Mouse (Mus musculus): ENCODE measurements around the gene Gli2. TPM values are rescaled to one million over a fixed set of nuclear protein-coding genes. Genes with fewer than 3 reads are reported as not detected.

Gene Gli2
- total RNA-seq, 1 experiment from 2014 or later = 0.29 TPM

GRCm38 (mm10) chr1:119052631-119053177 is 715 bp downstream of the Gli2 start:
- no peak for ATAC-seq (replicated peaks; ENCODE audit: insufficient number of reproducible peaks, low FRiP score, low TSS enrichment, poor library complexity, severe bottlenecking)

GRCm38 (mm10) chr1:119051938-119052551 is 1.4 kb downstream of the Gli2 start:
- no peak for ATAC-seq (replicated peaks; ENCODE audit: insufficient number of reproducible peaks, low FRiP score, low TSS enrichment, poor library complexity, severe bottlenecking)

DNA sequence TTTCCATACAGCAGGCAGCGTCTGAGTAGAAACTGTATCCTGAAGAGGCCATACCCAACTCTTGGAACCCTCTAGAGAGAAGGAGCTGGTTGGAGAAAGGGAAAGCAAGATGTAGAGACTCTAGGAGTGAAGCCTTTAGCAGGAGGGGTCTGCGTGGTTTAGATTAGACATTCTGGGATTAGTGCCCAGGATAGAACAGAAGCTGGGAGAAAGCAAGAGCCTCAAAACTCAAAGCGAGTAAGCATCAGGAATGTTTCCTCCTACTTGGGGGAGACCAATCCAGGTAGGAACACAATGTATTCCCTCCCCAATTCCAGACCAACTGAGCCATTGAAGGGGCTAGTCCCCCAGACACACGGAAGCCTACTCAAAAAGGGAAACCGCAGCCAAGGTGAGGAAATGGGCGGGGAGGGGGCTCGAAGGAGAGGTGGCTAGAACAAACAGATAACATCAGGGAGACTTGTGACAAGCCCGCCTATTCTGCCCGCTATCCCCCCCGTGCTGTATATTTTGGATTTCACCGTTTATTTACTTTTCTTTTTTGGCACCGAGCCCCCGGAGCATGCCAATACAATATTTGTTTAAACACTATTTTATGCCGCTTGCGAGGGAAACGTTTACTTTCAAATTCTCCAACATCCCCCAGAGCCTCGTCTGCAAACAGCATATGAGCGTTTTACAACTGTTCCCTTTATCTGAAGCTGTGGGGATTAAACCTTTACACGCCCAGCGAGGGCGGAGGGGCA is 2.1 kb downstream of the Gli2 start:
- ATAC-seq (replicated peaks; ENCODE audit: insufficient number of reproducible peaks, low FRiP score, low TSS enrichment, poor library complexity, severe bottlenecking) = no peak

- no peak for ATAC-seq (replicated peaks; ENCODE audit: insufficient number of reproducible peaks, low FRiP score, low TSS enrichment, poor library complexity, severe bottlenecking)
These were observed 3.4 kb downstream of the Gli2 start for GRCm38 (mm10) chr1:119049812-119050615.

- no peak for ATAC-seq (replicated peaks; ENCODE audit: insufficient number of reproducible peaks, low FRiP score, low TSS enrichment, poor library complexity, severe bottlenecking)
These were observed 4.4 kb downstream of the Gli2 start for GRCm38 (mm10) chr1:119048988-119049387.

DNA sequence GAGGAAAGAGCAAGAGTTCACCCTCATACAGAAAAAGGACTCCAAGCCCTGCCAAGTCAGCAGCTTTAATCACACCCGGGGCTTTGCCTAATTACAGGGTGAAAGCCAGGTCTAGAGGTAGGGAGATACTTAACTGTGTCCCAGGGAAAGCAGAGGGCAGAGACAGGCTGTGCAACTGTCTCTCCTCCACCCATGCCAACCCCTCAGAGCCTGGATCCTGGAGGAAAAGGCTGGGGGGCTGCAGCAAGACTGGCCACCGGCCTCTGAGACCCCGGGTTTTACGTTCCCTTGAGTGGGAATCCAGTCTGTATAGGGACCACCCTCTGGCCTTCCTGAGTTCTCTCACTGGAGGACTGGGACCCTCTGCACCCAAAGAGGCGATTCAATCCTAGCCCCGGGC is 4.9 kb downstream of the Gli2 start:
- ATAC-seq (replicated peaks; ENCODE audit: insufficient number of reproducible peaks, low FRiP score, low TSS enrichment, poor library complexity, severe bottlenecking) = no peak

GRCm38 (mm10) chr1:119047462-119048371 is 5.7 kb downstream of the Gli2 start:
- ATAC-seq (replicated peaks; ENCODE audit: insufficient number of reproducible peaks, low FRiP score, low TSS enrichment, poor library complexity, severe bottlenecking) = no peak

DNA sequence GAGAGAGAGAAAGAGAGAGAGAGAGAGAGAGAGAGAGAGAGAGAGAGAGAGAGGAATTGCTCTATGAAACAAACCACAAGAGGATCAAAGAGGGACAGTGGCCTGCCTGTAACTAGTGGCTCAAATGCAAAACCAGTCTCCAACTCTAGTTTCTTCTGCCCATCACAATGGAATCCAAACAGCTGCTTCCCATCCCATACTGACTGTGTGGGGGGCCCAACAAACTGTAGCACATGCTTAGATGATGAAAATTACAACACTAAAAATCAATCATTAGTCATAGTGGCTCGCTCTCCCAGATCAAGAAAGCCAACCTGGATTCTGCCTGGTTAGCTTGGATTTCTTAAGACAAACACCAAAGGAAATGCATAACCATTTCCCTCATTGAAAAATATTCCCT is 15.0 kb downstream of the Gli2 start:
- ATAC-seq (replicated peaks; ENCODE audit: insufficient number of reproducible peaks, low FRiP score, low TSS enrichment, poor library complexity, severe bottlenecking) = no peak

GRCm38 (mm10) chr1:119035931-119036330 is 17.5 kb downstream of the Gli2 start:
- no peak for ATAC-seq (replicated peaks; ENCODE audit: insufficient number of reproducible peaks, low FRiP score, low TSS enrichment, poor library complexity, severe bottlenecking)

GRCm38 (mm10) chr1:119035301-119035700 is 18.1 kb downstream of the Gli2 start:
- no peak for ATAC-seq (replicated peaks; ENCODE audit: insufficient number of reproducible peaks, low FRiP score, low TSS enrichment, poor library complexity, severe bottlenecking)

GRCm38 (mm10) chr1:119034163-119034705 is 19.2 kb downstream of the Gli2 start:
- ATAC-seq (replicated peaks; ENCODE audit: insufficient number of reproducible peaks, low FRiP score, low TSS enrichment, poor library complexity, severe bottlenecking) = no peak

DNA sequence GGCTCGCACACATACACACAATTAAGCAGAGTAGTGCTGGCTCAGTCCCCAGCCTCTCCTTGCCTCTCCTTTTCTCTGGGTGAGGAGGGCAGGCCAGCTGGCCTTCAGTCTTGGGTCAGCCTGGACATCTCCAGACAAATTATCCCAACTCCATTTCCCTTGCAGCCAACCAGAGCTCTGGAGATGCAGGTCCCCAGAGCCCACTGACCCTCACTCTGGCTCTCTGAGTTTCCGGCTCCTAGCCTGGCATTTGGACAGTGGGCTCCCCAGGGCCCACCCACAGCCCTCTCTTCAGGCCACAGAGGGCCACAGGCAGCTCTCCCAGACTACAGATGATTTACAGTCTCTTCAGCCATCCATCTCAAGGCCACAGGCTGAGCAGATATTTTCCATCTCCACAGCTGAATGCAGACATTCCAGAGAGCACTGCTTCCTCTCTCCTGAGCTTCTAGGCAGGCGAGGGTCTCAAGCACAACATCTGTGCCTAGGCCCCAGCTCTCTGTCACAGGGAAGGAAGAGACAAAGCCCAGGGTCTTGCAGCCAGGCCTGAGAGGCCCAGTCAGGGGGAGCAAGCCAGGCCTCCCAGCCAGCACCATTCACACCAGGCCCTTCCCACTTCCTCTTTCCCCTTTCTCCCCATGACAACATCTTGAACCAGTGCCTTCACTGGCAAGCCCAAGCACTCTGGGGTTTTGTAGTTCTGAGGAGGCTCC is 19.8 kb downstream of the Gli2 start:
- no peak for ATAC-seq (replicated peaks; ENCODE audit: insufficient number of reproducible peaks, low FRiP score, low TSS enrichment, poor library complexity, severe bottlenecking)

DNA sequence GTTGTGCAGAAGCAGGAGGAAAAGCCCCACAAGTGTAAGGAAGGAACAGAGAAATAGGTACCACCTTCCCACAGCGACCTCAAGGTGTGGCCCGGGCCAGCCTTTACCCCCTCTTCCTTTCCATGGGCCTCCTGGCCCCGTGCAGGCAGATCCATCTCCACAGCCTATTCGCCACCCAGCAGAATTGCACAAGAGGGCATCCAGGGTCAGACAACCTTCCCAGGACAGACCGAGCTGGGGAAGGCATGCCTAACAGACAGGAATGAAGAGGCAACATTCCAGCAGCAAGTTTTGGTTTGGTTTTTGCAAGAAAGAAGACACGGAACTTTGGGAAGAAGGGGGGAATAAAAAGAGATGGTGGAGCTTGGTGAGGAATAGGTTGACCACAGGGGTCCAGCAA is 22.2 kb downstream of the Gli2 start:
- ATAC-seq (replicated peaks; ENCODE audit: insufficient number of reproducible peaks, low FRiP score, low TSS enrichment, poor library complexity, severe bottlenecking) = no peak

- ATAC-seq (replicated peaks; ENCODE audit: insufficient number of reproducible peaks, low FRiP score, low TSS enrichment, poor library complexity, severe bottlenecking) = no peak
These were observed 27.6 kb downstream of the Gli2 start for GRCm38 (mm10) chr1:119025647-119026358.

DNA sequence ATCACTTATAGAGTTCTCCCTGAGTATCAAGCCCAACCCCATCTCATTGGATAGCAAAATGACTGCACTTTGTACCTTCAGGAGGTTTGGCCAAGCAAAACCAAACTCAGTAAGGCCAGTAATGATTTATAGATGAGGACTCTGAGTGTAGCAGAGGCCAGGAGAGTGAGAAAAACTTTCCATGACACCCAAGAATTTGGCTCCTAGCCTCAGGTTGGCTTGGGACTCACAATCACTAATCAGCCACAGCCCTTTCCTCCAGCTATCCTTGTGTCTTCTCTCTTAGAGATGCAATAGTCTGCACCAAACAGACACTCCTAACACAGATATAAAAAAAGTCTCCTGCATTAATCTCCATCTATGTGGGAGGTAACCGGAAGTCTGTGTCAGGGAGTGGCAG is 31.1 kb downstream of the Gli2 start:
- no peak for ATAC-seq (replicated peaks; ENCODE audit: insufficient number of reproducible peaks, low FRiP score, low TSS enrichment, poor library complexity, severe bottlenecking)

GRCm38 (mm10) chr1:119020092-119020491 is 33.3 kb downstream of the Gli2 start:
- ATAC-seq (replicated peaks; ENCODE audit: insufficient number of reproducible peaks, low FRiP score, low TSS enrichment, poor library complexity, severe bottlenecking) = no peak

- ATAC-seq (replicated peaks; ENCODE audit: insufficient number of reproducible peaks, low FRiP score, low TSS enrichment, poor library complexity, severe bottlenecking) = no peak
These were observed 34.4 kb downstream of the Gli2 start for GRCm38 (mm10) chr1:119019056-119019455.
